Mouse (Mus musculus) heart, postnatal 0 days (tissue): ENCODE results near the gene Arpc3. TPM values are rescaled to one million over a fixed set of nuclear protein-coding genes. Genes with fewer than 3 reads are reported as not detected.

Experiments
- ATAC-seq: fragments of 200-750 bp; cut with Nextera tagmentation; 2 replicates; pipeline ENCODE4 v1.8.0; 2017; ENCODE audit warnings: low read depth, moderate number of reproducible peaks, moderate library complexity; ENCODE audit not compliant: insufficient read depth
- DNase-seq: peaks from one replicate; pipeline ENCODE4 v3.0.0-alpha.2; 2016; ENCODE audit warnings: low spot score
- H3K27ac ChIP-seq: fragments of 300-500 bp; sonication (generic); 2 replicates; pipeline ENCODE4 v1.5.1; 2014; ENCODE audit warnings: low read depth, mild to moderate bottlenecking
- H3K27me3 ChIP-seq: fragments of 300-500 bp; sonication (generic); 2 replicates; pipeline ENCODE4 v1.6.1; 2014; ENCODE audit warnings: low read length, mixed read lengths; ENCODE audit not compliant: control insufficient read depth, insufficient read depth
- H3K36me3 ChIP-seq: fragments of 300-500 bp; sonication (generic); replicated peaks from 2 replicates; pipeline ENCODE4 v1.6.1; 2014; ENCODE audit warnings: low read length, mixed read lengths; ENCODE audit not compliant: control insufficient read depth, insufficient read depth
- H3K4me1 ChIP-seq: fragments of 300-500 bp; sonication (generic); 2 replicates; pipeline ENCODE4 v1.6.1; 2014; ENCODE audit warnings: antibody characterized with exemption; ENCODE audit not compliant: control insufficient read depth, insufficient read depth
- H3K4me2 ChIP-seq: fragments of 300-500 bp; sonication (generic); 2 replicates; pipeline ENCODE4 v1.6.1; 2014; ENCODE audit warnings: low read depth, mild to moderate bottlenecking, low read length, moderate library complexity
- H3K4me3 ChIP-seq: fragments of 300-500 bp; sonication (generic); 2 replicates; pipeline ENCODE4 v1.5.1; 2014; ENCODE audit warnings: low read depth, low read length
- H3K9ac ChIP-seq: fragments of 300-500 bp; sonication (generic); replicated peaks from 2 replicates; pipeline ENCODE4 v1.6.1; 2014; ENCODE audit warnings: low read depth, low read length, mixed read lengths
- H3K9me3 ChIP-seq: fragments of 300-500 bp; sonication (generic); replicated peaks from 2 replicates; pipeline ENCODE4 v1.6.1; 2016; ENCODE audit warnings: low read length; ENCODE audit not compliant: control insufficient read depth
- CTCF ChIP-seq: IDR thresholded peaks from 2 replicates; pipeline ENCODE4 v1.5.1; 2016; ENCODE audit warnings: antibody characterized with exemption, control low read depth, low read depth
- EP300 ChIP-seq: IDR thresholded peaks from 2 replicates; pipeline ENCODE4 v1.6.1; 2016; ENCODE audit warnings: antibody characterized with exemption, low read depth
- WGBS: fragments of 180-500 bp; shearing (Covaris S2); extraction: QIAGEN DNeasy Blood & Tissue Kit; methylation state at CpG from one replicate; pipeline ENCODE4 v1.1.7; 2014; 5-methylcytosine and 5-hydroxymethylcytosine counted together
- polyA plus RNA-seq: library from polyadenylated mRNA; unstranded; fragments of >200 nt; fragmentation: Nextera tagmentation; extraction: Ambion mirVana; gene quantifications from 2 replicates; pipeline ENCODE4 v1.2.1, GENCODE M21; 2015
- total RNA-seq: library from RNA; depleted of rRNA; stranded (reverse); fragments of >200 nt; gene quantifications from 2 replicates; pipeline ENCODE4 v1.2.3, GENCODE M21; 2014; ENCODE audit warnings: low replicate concordance

Arpc3 gene
- total and polyA plus RNA-seq, 2 experiments from 2014 or later = 106 to 157 TPM

- H3K9me3 ChIP-seq = no peaks in the 10 kb centered on the region
- TF ChIP-seq EP300 (no peak), CTCF (no peak)
- DNase-seq (no peak), ATAC-seq (peak; percentile 32; the same call in 1 of the 2 replicates)
- peaks cover 8% of the 10 kb centered on the region; the same call in 1 of the 2 replicates for H3K36me3 ChIP-seq
- H3K9ac ChIP-seq = peak overlapping the region; percentile 89
- peak overlapping the region; percentile 86 for H3K27ac ChIP-seq
- peaks cover 7% of the 10 kb centered on the region; the same call in 1 of the 2 replicates for H3K4me1 ChIP-seq
- peak overlapping the region; percentile 66 for H3K4me2 ChIP-seq
- peak overlapping the region; percentile 90 for H3K4me3 ChIP-seq
- 6% methylated on average over 19 of the region's 19 CpGs for WGBS
- H3K27me3 ChIP-seq = no peaks in the 10 kb centered on the region
Observed at GRCm38 (mm10) chr5:122392227-122393004, 738 bp downstream of the Arpc3 start.

GRCm38 (mm10) chr5:122393887-122394286 lies 2.2 kb downstream of the Arpc3 start:
- Histone ChIP-seq H3K4me3 (no peak overlapping the region), H3K9ac (no peak overlapping the region), H3K9me3 (no peaks in the 10 kb centered on the region), H3K36me3 (peaks cover 8% of the 10 kb centered on the region; the same call in 1 of the 2 replicates), H3K27me3 (no peaks in the 10 kb centered on the region), H3K4me1 (peaks cover 15% of the 10 kb centered on the region; the same call in 1 of the 2 replicates), H3K27ac (no peak overlapping the region), H3K4me2 (no peak overlapping the region)
- 69% methylated on average over 2 of the region's 2 CpGs for WGBS
- peak; percentile 55 for DNase-seq
- ATAC-seq = no peak; the same call in 1 of the 2 replicates
- TF ChIP-seq CTCF (peak; percentile 76), EP300 (no peak)

- peak; percentile 95 for TF ChIP-seq EP300
- TF ChIP-seq CTCF = no peak
- H3K27me3 ChIP-seq = no peaks in the 10 kb centered on the region
- no peak overlapping the region for H3K9ac ChIP-seq
- DNase-seq (peak; percentile 41), ATAC-seq (peak; percentile 37)
- H3K4me2 ChIP-seq = 0 out of 2 replicates have a peak overlapping the region, but pooled peaks have one; percentile 2
- no peaks in the 10 kb centered on the region for H3K9me3 ChIP-seq
- WGBS = 72% methylated on average over 10 of the region's 10 CpGs
- peak overlapping the region; percentile 82 for H3K27ac ChIP-seq
- peaks cover 8% of the 10 kb centered on the region; the same call in 1 of the 2 replicates for H3K36me3 ChIP-seq
- no peak overlapping the region for H3K4me3 ChIP-seq
- peaks cover 31% of the 10 kb centered on the region for H3K4me1 ChIP-seq
Observed at GRCm38 (mm10) chr5:122396791-122397190, 5.1 kb downstream of the Arpc3 start.

- H3K9me3 ChIP-seq = no peaks in the 10 kb centered on the region
- peak overlapping the region; percentile 73 for H3K27ac ChIP-seq
- TF ChIP-seq EP300 (no peak), CTCF (no peak)
- H3K4me3 ChIP-seq = no peak overlapping the region
- H3K4me1 ChIP-seq = peaks cover 34% of the 10 kb centered on the region
- ATAC-seq (no peak), DNase-seq (no peak)
- WGBS = 84% methylated on average over 8 of the region's 8 CpGs
- H3K36me3 ChIP-seq = peaks cover 14% of the 10 kb centered on the region; the same call in 1 of the 2 replicates
- H3K4me2 ChIP-seq = no peak overlapping the region
- H3K9ac ChIP-seq = no peak overlapping the region
- H3K27me3 ChIP-seq = no peaks in the 10 kb centered on the region
Observed at GRCm38 (mm10) chr5:122397495-122397894, 5.8 kb downstream of the Arpc3 start.

GRCm38 (mm10) chr5:122399871-122400270 lies 8.2 kb downstream of the Arpc3 start:
- DNase-seq (no peak), ATAC-seq (no peak)
- H3K9me3 ChIP-seq = no peaks in the 10 kb centered on the region
- no peaks in the 10 kb centered on the region for H3K27me3 ChIP-seq
- H3K4me1 ChIP-seq = peaks cover 31% of the 10 kb centered on the region
- TF ChIP-seq CTCF (no peak), EP300 (no peak)
- H3K36me3 ChIP-seq = peaks cover 37% of the 10 kb centered on the region
- H3K4me2 ChIP-seq = no peak overlapping the region
- H3K4me3 ChIP-seq = no peak overlapping the region
- 0 out of 2 replicates have a peak overlapping the region, but pooled peaks have one; percentile 52 for H3K27ac ChIP-seq
- 0 out of 2 replicates have a peak overlapping the region, but pooled peaks have one; percentile 1 for H3K9ac ChIP-seq
- WGBS = 83% methylated on average over 8 of the region's 8 CpGs
